Mouse (Mus musculus): ENCODE data around the gene Nat8f2.

- TF ChIP-seq EP300 (optimal IDR thresholded peaks at IDR 0.05) (no peak), CTCF (IDR thresholded peaks at IDR 0.05; ENCODE audit: low read depth) (no peak)
These were observed 29.0 kb downstream of the Nat8f2 start for GRCm38 (mm10) chr6:85839982-85840381.

Measured in stomach, postnatal 0 days (tissue).